ENCODE assay signal across 8 mouse cellular contexts in genomic region chr10:81289278-81289677, GRCm38 (mm10).
A peak's percentile ranks its signal among the peaks of the same experiment; 100 is the strongest.
DNase-seq lines count a peak whose midpoint lies in the region.

No protein-coding gene starts in this region.

- DNase-seq in cerebellum, adult 18-20 months: peak; percentile 78 to 80
- DNase-seq in cerebellum, adult 11 months: no peak
- peak; percentile 41 to 68 for DNase-seq in spleen, adult 18-20 months
- no peak for DNase-seq in spleen, adult 12 weeks (ENCODE audit: low spot score)
- DNase-seq in embryo, embryonic 9.5 days (ENCODE audit: extremely low spot score): peak; percentile 76
- peak; percentile 65 for DNase-seq in kidney, adult 18-20 months
- DNase-seq in lung, postnatal 36 days: peak; percentile 78
- peak; percentile 79 for DNase-seq in testis, postnatal 10 days (ENCODE audit: low spot score)

Comparison
In these comparisons a context has a peak if more than half of its experiments do, and no peak if none do; other contexts are left out.
1. DNase-seq: peak in cerebellum, adult 18-20 months (2 of 2), spleen, adult 18-20 months (2 of 2), embryo, embryonic 9.5 days (single experiment), kidney, adult 18-20 months (single experiment), lung, postnatal 36 days (single experiment) and testis, postnatal 10 days (single experiment); none in cerebellum, adult 11 months (single experiment) and spleen, adult 12 weeks (single experiment).